Mouse (Mus musculus) CH12.LX (cell line): ENCODE data around the gene Clint1. TPM values are rescaled to one million over a fixed set of nuclear protein-coding genes. Genes with fewer than 3 reads are reported as not detected.

Experiments
- DNase-seq: peaks from one replicate; pipeline ENCODE4 v3.0.0-alpha.2; 2013; ENCODE audit errors: extremely low read depth
- H3K27ac ChIP-seq: 2 replicates; pipeline ENCODE4 v1.5.1; 2012; ENCODE audit warnings: low read depth, mild to moderate bottlenecking, control low read depth, moderate library complexity; ENCODE audit not compliant: insufficient read depth
- H3K27me3 ChIP-seq: replicated peaks from 2 replicates; pipeline ENCODE3; 2012; ENCODE audit warnings: inconsistent platforms
- H3K36me3 ChIP-seq, 2 experiments: replicated peaks in 1 of 2; 2 replicates each; pipeline versions ENCODE3 to v1.6.1; 2012; ENCODE audit warnings: inconsistent platforms in 1 of 2, low read length in 1 of 2, mild to moderate bottlenecking in 1 of 2, mixed read lengths in 1 of 2, moderate library complexity in 1 of 2; ENCODE audit not compliant: control insufficient read depth in 1 of 2, insufficient read depth in 1 of 2
- H3K4me1 ChIP-seq, 2 experiments: 2 replicates each; pipeline ENCODE4 v1.6.1; 2012; ENCODE audit warnings: inconsistent platforms in 1 of 2, moderate library complexity in 1 of 2; ENCODE audit not compliant: insufficient read depth in 2 of 2, control insufficient read depth in 1 of 2
- H3K4me2 ChIP-seq: 2 replicates; pipeline ENCODE4 v1.6.1; 2012; ENCODE audit warnings: low read depth, mild to moderate bottlenecking, control low read depth; ENCODE audit not compliant: poor library complexity, insufficient read depth, severe bottlenecking
- H3K4me3 ChIP-seq, 3 experiments: fragments of 150-350 bp in 1 of 3; sonication (generic) in 1 of 3; replicated peaks in 1 of 3; 2 replicates each; pipeline versions ENCODE3 to v1.5.1; 2011 to 2012; ENCODE audit warnings: low read depth in 2 of 3, low read length in 2 of 3, mild to moderate bottlenecking in 2 of 3, moderate library complexity in 2 of 3, control low read depth in 1 of 3, improper control_type of control experiment in 1 of 3, inconsistent platforms in 1 of 3, mixed read lengths in 1 of 3; ENCODE audit not compliant: poor library complexity in 1 of 3
- H3K79me2 ChIP-seq: replicated peaks from 2 replicates; pipeline ENCODE4 v1.6.1; 2012; ENCODE audit warnings: mild to moderate bottlenecking, moderate library complexity; ENCODE audit not compliant: control insufficient read depth, poor library complexity, insufficient read depth, severe bottlenecking; ENCODE audit errors: extremely low read depth
- H3K9ac ChIP-seq: 2 replicates; pipeline ENCODE4 v1.6.1; 2012; ENCODE audit warnings: low read depth, mild to moderate bottlenecking, control low read depth, moderate library complexity; ENCODE audit not compliant: insufficient read depth
- H3K9me3 ChIP-seq: replicated peaks from 2 replicates; pipeline ENCODE3; 2012; ENCODE audit warnings: low read length, inconsistent platforms, mixed read lengths
- BHLHE40 ChIP-seq: IDR thresholded peaks from 2 replicates; pipeline ENCODE4 v1.6.1; 2011; ENCODE audit warnings: mild to moderate bottlenecking, low read depth, low read length, improper control_type of control experiment
- CHD1 ChIP-seq: IDR thresholded peaks from 2 replicates; pipeline ENCODE4 v1.6.1; 2012; ENCODE audit warnings: low read depth, low read length, improper control_type of control experiment, inconsistent platforms
- CHD2 ChIP-seq: IDR thresholded peaks from 2 replicates; pipeline ENCODE4 v1.6.1; 2011; ENCODE audit warnings: low read length, improper control_type of control experiment
- E2F4 ChIP-seq: IDR thresholded peaks from 2 replicates; pipeline ENCODE4 v1.6.1; 2011; ENCODE audit warnings: low read depth, low read length, improper control_type of control experiment; ENCODE audit not compliant: insufficient replicate concordance
- ELF1 ChIP-seq: IDR thresholded peaks from 2 replicates; pipeline ENCODE4 v1.6.1; 2014; ENCODE audit warnings: low read depth, mild to moderate bottlenecking, inconsistent platforms, low read length, improper control_type of control experiment
- EP300 ChIP-seq: IDR thresholded peaks from 2 replicates; pipeline ENCODE4 v1.6.1; 2011; ENCODE audit warnings: low read length, improper control_type of control experiment
- ETS1 ChIP-seq: conservative IDR thresholded peaks from 2 replicates; pipeline ENCODE4 v1.6.1; 2012; ENCODE audit warnings: low read depth, mild to moderate bottlenecking, inconsistent platforms, low read length, improper control_type of control experiment, moderate library complexity
- GABPA ChIP-seq: IDR thresholded peaks from 2 replicates; pipeline ENCODE4 v1.6.1; 2012; ENCODE audit warnings: low read depth, low read length, improper control_type of control experiment, inconsistent platforms; ENCODE audit not compliant: insufficient replicate concordance
- IRF4 ChIP-seq: IDR thresholded peaks from 2 replicates; pipeline ENCODE4 v1.6.1; 2014; ENCODE audit warnings: low read depth, mild to moderate bottlenecking, inconsistent platforms, low read length, improper control_type of control experiment
- JUN ChIP-seq: IDR thresholded peaks from 2 replicates; pipeline ENCODE4 v1.6.1; 2011; ENCODE audit warnings: low read depth, mild to moderate bottlenecking, low read length, improper control_type of control experiment, moderate library complexity; ENCODE audit not compliant: insufficient read depth
- JUND ChIP-seq: conservative IDR thresholded peaks from 2 replicates; pipeline ENCODE4 v1.6.1; 2011; ENCODE audit warnings: low read depth, low read length, improper control_type of control experiment
- KAT2A ChIP-seq: IDR thresholded peaks from 2 replicates; pipeline ENCODE4 v1.6.1; 2012; ENCODE audit warnings: low read length, improper control_type of control experiment, inconsistent platforms; ENCODE audit not compliant: insufficient replicate concordance
- MAFK ChIP-seq: IDR thresholded peaks from 2 replicates; pipeline ENCODE4 v1.6.1; 2011; ENCODE audit warnings: low read length, improper control_type of control experiment; ENCODE audit not compliant: insufficient replicate concordance
- MAZ ChIP-seq: IDR thresholded peaks from 2 replicates; pipeline ENCODE4 v1.6.1; 2012; ENCODE audit warnings: low read depth, mild to moderate bottlenecking, inconsistent platforms, low read length, improper control_type of control experiment, moderate library complexity
- MEF2A ChIP-seq: IDR thresholded peaks from 2 replicates; pipeline ENCODE4 v1.6.1; 2014; ENCODE audit warnings: low read depth, mild to moderate bottlenecking, inconsistent platforms, low read length, improper control_type of control experiment, borderline replicate concordance
- MYC ChIP-seq: IDR thresholded peaks from 2 replicates; pipeline ENCODE4 v1.6.1; 2011; ENCODE audit warnings: low read depth, mild to moderate bottlenecking, improper control_type of control experiment, low read length
- NRF1 ChIP-seq: IDR thresholded peaks from 2 replicates; pipeline ENCODE4 v1.6.1; 2014; ENCODE audit warnings: low read depth, mild to moderate bottlenecking, inconsistent platforms, low read length, improper control_type of control experiment, moderate library complexity
- PAX5 ChIP-seq: IDR thresholded peaks from 2 replicates; pipeline ENCODE4 v1.6.1; 2012; ENCODE audit warnings: low read length, inconsistent platforms, mixed read lengths
- POLR2AphosphoS2 ChIP-seq: IDR thresholded peaks from 2 replicates; pipeline ENCODE4 v1.6.1; 2011; ENCODE audit warnings: low read depth, low read length, improper control_type of control experiment
- RCOR1 ChIP-seq: conservative IDR thresholded peaks from 2 replicates; pipeline ENCODE4 v1.6.1; 2012; ENCODE audit warnings: low read depth, mild to moderate bottlenecking, inconsistent platforms, low read length, improper control_type of control experiment
- TBP ChIP-seq: conservative IDR thresholded peaks from 2 replicates; pipeline ENCODE4 v1.6.1; 2011; ENCODE audit warnings: low read depth, low read length, improper control_type of control experiment
- TCF12 ChIP-seq: IDR thresholded peaks from 2 replicates; pipeline ENCODE4 v1.6.1; 2014; ENCODE audit warnings: low read depth, mild to moderate bottlenecking, inconsistent platforms, low read length, improper control_type of control experiment
- ZC3H11A ChIP-seq: IDR thresholded peaks from 2 replicates; pipeline ENCODE4 v1.6.1; 2012; ENCODE audit warnings: low read depth, mild to moderate bottlenecking, inconsistent platforms, low read length, improper control_type of control experiment
- ZKSCAN1 ChIP-seq: IDR thresholded peaks from 2 replicates; pipeline ENCODE4 v1.6.1; 2012; ENCODE audit warnings: low read depth, inconsistent platforms, low read length, improper control_type of control experiment, borderline replicate concordance
- ZNF384 ChIP-seq: IDR thresholded peaks from 2 replicates; pipeline ENCODE4 v1.6.1; 2012; ENCODE audit warnings: low read depth, low read length, improper control_type of control experiment, inconsistent platforms
- dilution Hi-C: fragments of 300-500 bp; cut with MboI; formaldehyde crosslinking; loops from 2 replicates; pipeline ENCODE4 v1.14.3; 2020; ENCODE audit warnings: low sequenced_read_pairs; ENCODE audit not compliant: extremely low pct_unique_long_range_greater_than_20kb, extremely low pct_ligation_motif_present
- in situ Hi-C: fragments of 300-500 bp; cut with MboI; formaldehyde crosslinking; loops from 3 replicates; pipeline ENCODE4 v1.14.3; 2019; ENCODE audit warnings: low sequenced_read_pairs, low pct_ligation_motif_present, low pct_unique_long_range_greater_than_20kb, mixed read lengths
- polyA plus RNA-seq: library from polyadenylated mRNA; unstranded; fragments of >175 nt; gene quantifications from 2 replicates; pipeline ENCODE4 v1.2.1, GENCODE M21; 2012; ENCODE audit warnings: low read depth; ENCODE audit not compliant: insufficient read length
- total RNA-seq, 2 experiments: library from RNA; depleted of rRNA; stranded (reverse); fragments of 300-350 nt in 1 of 2; fragments of >200 nt in 1 of 2; gene quantifications; 2 replicates each; pipeline ENCODE4 v1.2.3; 2012 to 2014

Gene Clint1
- total and polyA plus RNA-seq, 3 experiments: 54.1 to 137 (median 98.5) TPM

DNA sequence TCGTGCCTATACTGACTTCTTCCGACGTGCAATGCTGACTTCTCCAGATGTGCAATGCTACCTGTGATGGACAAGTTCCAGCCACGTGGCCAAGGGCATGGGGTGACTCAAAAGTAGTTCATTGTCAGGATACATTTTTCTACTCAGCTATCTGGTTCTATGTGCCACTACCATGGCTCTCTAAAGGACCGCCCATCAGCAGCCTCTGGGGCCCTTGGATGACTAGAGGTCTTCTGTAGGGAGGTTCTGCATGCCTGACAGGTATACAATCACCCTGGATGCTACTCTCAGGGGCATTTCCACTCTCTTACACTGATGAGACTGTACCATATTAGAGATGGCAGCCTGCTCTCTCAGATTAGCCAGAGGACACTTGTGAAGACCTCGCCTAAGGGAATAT, 41.8 kb upstream of the Clint1 start:
- dilution Hi-C loops: no loop called here
- in situ Hi-C loops: no loop called here

DNA sequence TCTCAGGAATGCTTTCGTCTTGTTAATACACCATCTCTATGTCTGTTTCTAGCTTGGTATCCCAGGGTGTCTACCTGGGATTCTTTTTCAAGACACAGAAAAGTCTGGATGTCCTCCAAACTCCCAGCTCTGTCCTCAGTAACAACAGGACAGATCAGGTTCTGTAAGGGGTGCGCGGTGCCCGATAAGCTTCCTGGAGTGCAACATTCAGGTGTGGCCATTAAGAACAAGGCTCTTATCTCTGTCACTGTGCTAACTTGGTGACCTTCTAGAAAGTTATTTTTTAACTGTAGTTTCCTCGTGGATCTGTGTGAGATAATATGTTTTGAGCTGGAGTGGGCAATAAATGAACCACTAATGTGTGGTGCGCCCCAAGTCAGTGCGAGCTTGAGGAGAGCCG, 41.0 kb upstream of the Clint1 start:
- Histone ChIP-seq H3K4me3 (no peak overlapping the region), H3K79me2 (no peaks in the 10 kb centered on the region), H3K9me3 (no peaks in the 10 kb centered on the region), H3K27me3 (no peaks in the 10 kb centered on the region), H3K4me2 (no peak overlapping the region), H3K36me3 (no peaks in the 10 kb centered on the region), H3K9ac (no peak overlapping the region), H3K27ac (no peak overlapping the region), H3K4me1 (peaks cover 7 to 21% of the 10 kb centered on the region in 2 experiments; a peak in 3 of 4 replicates)
- in situ Hi-C loops: no loop called here
- TF ChIP-seq TCF12 (no peak), ZC3H11A (no peak), JUND (no peak), E2F4 (no peak), CHD2 (no peak), MAZ (no peak), ZNF384 (no peak), ETS1 (no peak), GABPA (no peak), NRF1 (no peak), PAX5 (no peak), MAFK (no peak), ELF1 (no peak), JUN (no peak), ZKSCAN1 (no peak), RCOR1 (no peak), EP300 (no peak), TBP (no peak), BHLHE40 (no peak)
- dilution Hi-C loops: no loop called here
- DNase-seq: no peak

More for the DNA sequence above, 41.8 kb upstream of the Clint1 start:
- Histone ChIP-seq H3K9me3 (no peaks in the 10 kb centered on the region), H3K4me1 (peaks cover 7 to 27% of the 10 kb centered on the region in 2 experiments; a peak in 3 of 4 replicates), H3K4me2 (no peak overlapping the region), H3K4me3 (no peak overlapping the region), H3K9ac (no peak overlapping the region), H3K36me3 (no peaks in the 10 kb centered on the region), H3K79me2 (no peaks in the 10 kb centered on the region), H3K27me3 (no peaks in the 10 kb centered on the region), H3K27ac (no peak overlapping the region)
- DNase-seq: no peak
- TF ChIP-seq ZNF384 (no peak), CHD1 (no peak), KAT2A (no peak), MYC (no peak), ZKSCAN1 (no peak), MEF2A (no peak), IRF4 (no peak), CHD2 (no peak), POLR2AphosphoS2 (no peak)
